Mouse (Mus musculus): ENCODE measurements around the gene Smurf2.

The Smurf2 gene

GRCm38 (mm10) chr11:106777395-106777794 is 143.1 kb downstream of the Smurf2 start:
- no peak for DNase-seq (ENCODE audit: low spot score)

GRCm38 (mm10) chr11:106776960-106777359 is 143.6 kb downstream of the Smurf2 start:
- no peak for DNase-seq (ENCODE audit: low spot score)

- DNase-seq (ENCODE audit: low spot score): no peak
Observed at GRCm38 (mm10) chr11:106773061-106773460, 147.5 kb downstream of the Smurf2 start.

GRCm38 (mm10) chr11:106770195-106770974 is 150.1 kb downstream of the Smurf2 start:
- no peak for DNase-seq (ENCODE audit: low spot score)

Data from ovary, postnatal 14 days (tissue).